Comparison of ENCODE assay signal across 9 mouse cellular contexts in the genomic region with DNA sequence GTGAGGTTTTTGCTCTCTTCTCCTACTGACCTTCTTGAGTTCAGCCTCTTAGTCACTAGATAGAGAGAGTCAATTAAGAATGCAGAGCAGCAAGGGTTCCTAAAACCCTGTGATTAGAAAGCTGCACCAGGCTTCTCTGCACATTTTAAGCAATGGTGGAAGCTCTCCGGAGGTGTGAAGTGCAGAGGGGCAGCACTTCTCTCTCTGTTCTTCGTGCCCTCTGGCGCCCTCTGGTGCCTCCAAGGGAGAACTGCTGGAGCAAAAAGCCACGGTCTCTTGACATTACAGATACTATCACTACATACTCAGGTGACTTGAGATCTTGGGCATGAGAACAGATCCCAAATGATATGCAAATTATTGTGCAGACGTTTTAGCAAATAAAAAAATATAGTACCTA.
DNase-seq lines count a peak whose midpoint lies in the region; ATAC-seq lines count a peak whose summit lies in the region.
"Had no signal": no experiment of that assay in that cellular context is flagged by ENCODE, and none has a peak within 500 bp of the region (broad histone marks: within the 10 kb centered on the region; RNA-seq: fewer than 3 reads in every experiment).

No protein-coding gene starts in this region.

- no peak overlapping the region for H3K4me3 ChIP-seq in kidney, embryonic 16.5 days (ENCODE audit: low read length)
- H3K4me3 ChIP-seq in liver, embryonic 11.5 days (ENCODE audit: low read depth, low read length): no peak overlapping the region
- no peak overlapping the region for H3K4me3 ChIP-seq in neural tube, embryonic 14.5 days (ENCODE audit: low read depth, low read length)
- H3K4me3 ChIP-seq: megakaryocyte, embryonic 14.5 days had no signal

- no peaks in the 10 kb centered on the region for H3K9me3 ChIP-seq in kidney, embryonic 16.5 days (ENCODE audit: low read length)
- no peaks in the 10 kb centered on the region for H3K9me3 ChIP-seq in liver, embryonic 11.5 days (ENCODE audit: control insufficient read depth, low read length)
- no peaks in the 10 kb centered on the region for H3K9me3 ChIP-seq in neural tube, embryonic 14.5 days (ENCODE audit: control insufficient read depth, low read length)

- H3K9ac ChIP-seq in kidney, embryonic 16.5 days (replicated peaks; ENCODE audit: low read length): no peak overlapping the region
- H3K9ac ChIP-seq in liver, embryonic 11.5 days (ENCODE audit: low read depth, low read length): no peak overlapping the region
- no peak overlapping the region for H3K9ac ChIP-seq in neural tube, embryonic 14.5 days (replicated peaks; ENCODE audit: low read depth, low read length)

- intact Hi-C loops in heart, postnatal 10 days (cut with DNase I): loop anchor here (1.0 to 2.0 kb wide), 2 partner anchors 363 to 698 kb away; no protein-coding TSS in a partner anchor

- H3K4me2 ChIP-seq in kidney, embryonic 16.5 days (replicated peaks; ENCODE audit: low read depth, low read length): no peak overlapping the region
- no peak overlapping the region for H3K4me2 ChIP-seq in liver, embryonic 11.5 days
- H3K4me2 ChIP-seq in neural tube, embryonic 14.5 days (ENCODE audit: low read depth, low read length): no peak overlapping the region

- peak; percentile 53 to 70 for DNase-seq in heart, postnatal 10 days
- no peak for DNase-seq in heart, adult 11 months
- peak; percentile 60 to 78 for DNase-seq in cerebellum, postnatal 25 days
- peak; percentile 60 for DNase-seq in gastrocnemius, postnatal 10 days
- peak; percentile 35 for DNase-seq in liver, embryonic 11.5 days (ENCODE audit: low spot score)
- peak; percentile 22 for DNase-seq in testis, postnatal 14 days (ENCODE audit: low spot score)

- 0 out of 2 replicates have a peak, but pooled peaks cover 4% of the 10 kb centered on the region for H3K27me3 ChIP-seq in kidney, embryonic 16.5 days (ENCODE audit: insufficient read depth, low read length)
- no peaks in the 10 kb centered on the region for H3K27me3 ChIP-seq in liver, embryonic 11.5 days (replicated peaks; ENCODE audit: control insufficient read depth, insufficient read depth, low read length)
- no peaks in the 10 kb centered on the region for H3K27me3 ChIP-seq in neural tube, embryonic 14.5 days (ENCODE audit: control insufficient read depth, insufficient read depth, low read length)
- H3K27me3 ChIP-seq: megakaryocyte, embryonic 14.5 days had no signal

- ATAC-seq in kidney, embryonic 16.5 days (ENCODE audit: low FRiP score, low TSS enrichment): peak; percentile 79; the same call in 1 of the 2 replicates
- ATAC-seq in liver, embryonic 11.5 days (replicated peaks; ENCODE audit: low FRiP score): peak; percentile 18; the same call in 1 of the 2 replicates
- peak; percentile 85 for ATAC-seq in neural tube, embryonic 14.5 days (ENCODE audit: low read depth)

- 6% methylated on average over 5 of the region's 5 CpGs for WGBS in kidney, embryonic 16.5 days
- WGBS in liver, embryonic 11.5 days: 8% methylated on average over 5 of the region's 5 CpGs
- WGBS in neural tube, embryonic 14.5 days: 5% methylated on average over 5 of the region's 5 CpGs

- no peak overlapping the region for H3K27ac ChIP-seq in kidney, embryonic 16.5 days (ENCODE audit: low read length)
- H3K27ac ChIP-seq in liver, embryonic 11.5 days (ENCODE audit: low read depth, low read length): no peak overlapping the region
- no peak overlapping the region for H3K27ac ChIP-seq in neural tube, embryonic 14.5 days (ENCODE audit: low read depth, low read length)

- no peaks in the 10 kb centered on the region for H3K36me3 ChIP-seq in kidney, embryonic 16.5 days (ENCODE audit: insufficient read depth, low read length)
- H3K36me3 ChIP-seq in liver, embryonic 11.5 days (ENCODE audit: control insufficient read depth, insufficient read depth, low read length): no peaks in the 10 kb centered on the region
- no peaks in the 10 kb centered on the region for H3K36me3 ChIP-seq in neural tube, embryonic 14.5 days (ENCODE audit: control insufficient read depth, insufficient read depth, low read length)

- no peaks in the 10 kb centered on the region for H3K4me1 ChIP-seq in kidney, embryonic 16.5 days (ENCODE audit: insufficient read depth, low read length)
- no peaks in the 10 kb centered on the region for H3K4me1 ChIP-seq in liver, embryonic 11.5 days (replicated peaks; ENCODE audit: control insufficient read depth, insufficient read depth, low read length)
- no peaks in the 10 kb centered on the region for H3K4me1 ChIP-seq in neural tube, embryonic 14.5 days (ENCODE audit: control insufficient read depth, insufficient read depth, low read length)
- H3K4me1 ChIP-seq: megakaryocyte, embryonic 14.5 days had no signal

Comparison
In these comparisons a context has a peak if more than half of its experiments do, and no peak if none do; other contexts are left out.
1. ATAC-seq: peak in every context shown above with its lines; median percentile 85 in neural tube, embryonic 14.5 days; 79 in kidney, embryonic 16.5 days; 18 in liver, embryonic 11.5 days.